Mouse (Mus musculus) liver, adult 2 months (tissue): ENCODE measurements around the gene Ccdc3.

Experiments used
- CTCF ChIP-seq: fragments of 200-500 bp; IDR thresholded peaks from 2 replicates; pipeline ENCODE4 v1.5.1; 2011; ENCODE audit warnings: low read depth, low read length, control low read depth
- POLR2A ChIP-seq: fragments of 200-500 bp; IDR thresholded peaks from 2 replicates; pipeline ENCODE4 v1.6.1; 2011; ENCODE audit warnings: low read length, control low read depth; ENCODE audit not compliant: insufficient read depth; ENCODE audit errors: extremely low read depth

GRCm38 (mm10) chr2:5129099-5129498 is 8.5 kb upstream of the Ccdc3 start:
- TF ChIP-seq CTCF (no peak), POLR2A (no peak)
